Mouse (Mus musculus) E14TG2a.4 (cell line): ENCODE data around the gene Dgki.

Source experiments
- H3K27me3 ChIP-seq: 2 replicates; pipeline ENCODE4 v1.6.1; 2014; ENCODE audit warnings: low read length, control low read depth; ENCODE audit not compliant: insufficient read depth
- H3K36me3 ChIP-seq: 2 replicates; pipeline ENCODE4 v1.6.1; 2014; ENCODE audit warnings: low read length, control low read depth; ENCODE audit not compliant: insufficient read depth
- H3K4me1 ChIP-seq: replicated peaks from 2 replicates; pipeline ENCODE4 v1.6.1; 2014; ENCODE audit warnings: low read depth, low read length, control low read depth
- H3K4me3 ChIP-seq: replicated peaks from 2 replicates; pipeline ENCODE4 v1.5.1; 2014; ENCODE audit warnings: mild to moderate bottlenecking, low read length
- H3K9me3 ChIP-seq: 2 replicates; pipeline ENCODE4 v1.6.1; 2014; ENCODE audit warnings: low read length, control low read depth
- CTCF ChIP-seq: conservative IDR thresholded peaks from 2 replicates; pipeline ENCODE4 v1.5.1; 2014; ENCODE audit warnings: low read length
- NANOG ChIP-seq: IDR thresholded peaks from 2 replicates; pipeline ENCODE4 v1.6.1; 2014; ENCODE audit warnings: borderline replicate concordance, low read length, mixed read lengths
- POU5F1 ChIP-seq: IDR thresholded peaks from 2 replicates; pipeline ENCODE4 v1.6.1; 2014; ENCODE audit warnings: low read length, borderline replicate concordance

Gene Dgki

GRCm38 (mm10) chr6:37328671-37329070, 28.7 kb upstream of the Dgki start:
- Histone ChIP-seq H3K4me1 (peaks cover 43% of the 10 kb centered on the region), H3K4me3 (no peak overlapping the region), H3K9me3 (no peaks in the 10 kb centered on the region), H3K27me3 (peaks cover 11% of the 10 kb centered on the region; the same call in 1 of the 2 replicates), H3K36me3 (peaks cover 7% of the 10 kb centered on the region; the same call in 1 of the 2 replicates)
- TF ChIP-seq POU5F1 (no peak), CTCF (no peak), NANOG (no peak)

- peak overlapping the region; percentile 39; the same call in 1 of the 2 replicates for H3K4me3 ChIP-seq
- peaks cover 35% of the 10 kb centered on the region for H3K4me1 ChIP-seq
- peaks cover 11% of the 10 kb centered on the region; the same call in 1 of the 2 replicates for H3K27me3 ChIP-seq
- TF ChIP-seq POU5F1, result no peak
- no peak for TF ChIP-seq CTCF
- no peak for TF ChIP-seq NANOG
- H3K36me3 ChIP-seq, result peaks cover 7% of the 10 kb centered on the region; the same call in 1 of the 2 replicates
- no peaks in the 10 kb centered on the region for H3K9me3 ChIP-seq
These were observed 27.5 kb upstream of the Dgki start for GRCm38 (mm10) chr6:37327519-37327918.

- Histone ChIP-seq H3K4me1 (peaks cover 27% of the 10 kb centered on the region), H3K9me3 (no peaks in the 10 kb centered on the region), H3K4me3 (no peak overlapping the region), H3K36me3 (0 out of 2 replicates have a peak, but pooled peaks cover under 1% of the 10 kb centered on the region), H3K27me3 (peaks cover 4% of the 10 kb centered on the region; the same call in 1 of the 2 replicates)
- TF ChIP-seq NANOG, result no peak
- no peak for TF ChIP-seq CTCF
- no peak for TF ChIP-seq POU5F1
These were observed 26.6 kb upstream of the Dgki start for GRCm38 (mm10) chr6:37326603-37326955.

- TF ChIP-seq CTCF, result no peak
- no peak for TF ChIP-seq POU5F1
- no peak for TF ChIP-seq NANOG
- Histone ChIP-seq H3K9me3 (no peaks in the 10 kb centered on the region), H3K4me3 (no peak overlapping the region), H3K4me1 (peaks cover 27% of the 10 kb centered on the region), H3K27me3 (peaks cover 2% of the 10 kb centered on the region; the same call in 1 of the 2 replicates), H3K36me3 (no peaks in the 10 kb centered on the region)
These were observed 26.1 kb upstream of the Dgki start for GRCm38 (mm10) chr6:37325906-37326602.

GRCm38 (mm10) chr6:37325076-37325475, 25.1 kb upstream of the Dgki start:
- Histone ChIP-seq H3K4me1 (peaks cover 27% of the 10 kb centered on the region), H3K4me3 (no peak overlapping the region), H3K9me3 (no peaks in the 10 kb centered on the region), H3K36me3 (no peaks in the 10 kb centered on the region), H3K27me3 (peaks cover 2% of the 10 kb centered on the region; the same call in 1 of the 2 replicates)
- no peak for TF ChIP-seq POU5F1
- TF ChIP-seq NANOG, result no peak
- TF ChIP-seq CTCF, result no peak

- no peaks in the 10 kb centered on the region; the same call in 1 of the 2 replicates for H3K27me3 ChIP-seq
- H3K4me3 ChIP-seq, result no peak overlapping the region
- H3K4me1 ChIP-seq, result peaks cover 13% of the 10 kb centered on the region
- no peaks in the 10 kb centered on the region for H3K9me3 ChIP-seq
- H3K36me3 ChIP-seq, result no peaks in the 10 kb centered on the region
- TF ChIP-seq POU5F1, result no peak
- no peak for TF ChIP-seq CTCF
- TF ChIP-seq NANOG, result no peak
These were observed 22.7 kb upstream of the Dgki start for GRCm38 (mm10) chr6:37322641-37323040.

GRCm38 (mm10) chr6:37322088-37322487, 22.1 kb upstream of the Dgki start:
- Histone ChIP-seq H3K36me3 (no peaks in the 10 kb centered on the region), H3K9me3 (no peaks in the 10 kb centered on the region), H3K27me3 (no peaks in the 10 kb centered on the region; the same call in 1 of the 2 replicates), H3K4me3 (no peak overlapping the region), H3K4me1 (0 out of 2 replicates have a peak, but pooled peaks cover 8% of the 10 kb centered on the region)
- no peak for TF ChIP-seq NANOG
- no peak for TF ChIP-seq CTCF
- TF ChIP-seq POU5F1, result no peak

GRCm38 (mm10) chr6:37317904-37318303, 17.9 kb upstream of the Dgki start:
- no peak overlapping the region for H3K4me3 ChIP-seq
- H3K4me1 ChIP-seq, result no peaks in the 10 kb centered on the region
- TF ChIP-seq CTCF, result no peak
- TF ChIP-seq POU5F1, result no peak
- no peak for TF ChIP-seq NANOG
- no peaks in the 10 kb centered on the region for H3K9me3 ChIP-seq
- no peaks in the 10 kb centered on the region for H3K36me3 ChIP-seq
- H3K27me3 ChIP-seq, result 0 out of 2 replicates have a peak, but pooled peaks cover 5% of the 10 kb centered on the region

GRCm38 (mm10) chr6:37315440-37315839, 15.5 kb upstream of the Dgki start:
- no peak for TF ChIP-seq NANOG
- no peak for TF ChIP-seq POU5F1
- TF ChIP-seq CTCF, result no peak
- H3K36me3 ChIP-seq, result no peaks in the 10 kb centered on the region
- H3K9me3 ChIP-seq, result no peaks in the 10 kb centered on the region
- H3K4me3 ChIP-seq, result no peak overlapping the region
- no peaks in the 10 kb centered on the region for H3K4me1 ChIP-seq
- 0 out of 2 replicates have a peak, but pooled peaks cover 5% of the 10 kb centered on the region for H3K27me3 ChIP-seq
